Mouse (Mus musculus) bone marrow macrophage, adult 2 months (primary cell): ENCODE measurements around the gene C1ql3.

Source experiments
- CTCF ChIP-seq: IDR thresholded peaks from 2 replicates; pipeline ENCODE4 v1.5.1; 2012; ENCODE audit warnings: low read depth, mild to moderate bottlenecking, low read length, moderate library complexity
- POLR2A ChIP-seq: IDR thresholded peaks from 2 replicates; pipeline ENCODE4 v1.6.1; 2012; ENCODE audit warnings: mild to moderate bottlenecking, low read depth, low read length, borderline replicate concordance

- TF ChIP-seq CTCF (no peak), POLR2A (no peak)
Observed at GRCm38 (mm10) chr2:13010030-13010459, 1.6 kb downstream of the C1ql3 start.
